Mouse (Mus musculus): ENCODE measurements at regions not wholly inside any gene's neighbourhood (a gene's known extent, or its start where the extent isn't known, plus 50 kb on each side); places are given as distances from the start of the nearest gene placed in this dataset.

DNA sequence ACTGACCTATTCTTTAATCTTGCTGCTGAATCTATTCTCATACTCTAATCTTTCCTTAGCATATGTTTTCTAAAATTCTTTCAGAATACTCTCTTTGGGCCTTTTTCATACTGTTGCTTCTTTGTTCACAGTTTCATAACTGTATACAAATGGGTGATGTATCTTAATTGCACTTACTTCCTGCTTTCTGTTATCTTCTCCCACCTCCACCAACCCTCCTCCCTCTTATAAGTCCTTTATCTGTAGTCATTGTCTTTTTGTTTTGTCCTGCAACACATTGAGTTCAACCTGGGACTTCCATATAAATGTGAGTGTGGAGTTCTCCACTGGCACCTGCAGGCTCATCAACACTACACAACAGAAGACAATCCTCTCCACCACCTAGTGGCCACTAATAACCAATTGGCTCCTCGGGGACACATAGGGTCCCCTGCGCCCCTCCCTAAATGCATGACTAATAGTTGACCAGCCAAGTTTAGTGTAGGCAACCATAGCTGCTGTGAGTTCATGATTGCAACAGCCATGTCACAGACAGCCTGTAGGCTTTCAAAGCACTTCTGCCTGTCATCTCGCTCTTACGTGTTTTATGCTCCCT, 337.2 kb downstream of the Klf5 start:
- no peak for DNase-seq (ENCODE audit: low read depth, low spot score)
- Histone ChIP-seq H3K27me3 (ENCODE audit: control insufficient read depth, insufficient read depth, low read length, poor library complexity, severe bottlenecking) (no peaks in the 10 kb centered on the region), H3K36me3 (ENCODE audit: control insufficient read depth, insufficient read depth, low read length, poor library complexity, severe bottlenecking) (no peaks in the 10 kb centered on the region)

DNA sequence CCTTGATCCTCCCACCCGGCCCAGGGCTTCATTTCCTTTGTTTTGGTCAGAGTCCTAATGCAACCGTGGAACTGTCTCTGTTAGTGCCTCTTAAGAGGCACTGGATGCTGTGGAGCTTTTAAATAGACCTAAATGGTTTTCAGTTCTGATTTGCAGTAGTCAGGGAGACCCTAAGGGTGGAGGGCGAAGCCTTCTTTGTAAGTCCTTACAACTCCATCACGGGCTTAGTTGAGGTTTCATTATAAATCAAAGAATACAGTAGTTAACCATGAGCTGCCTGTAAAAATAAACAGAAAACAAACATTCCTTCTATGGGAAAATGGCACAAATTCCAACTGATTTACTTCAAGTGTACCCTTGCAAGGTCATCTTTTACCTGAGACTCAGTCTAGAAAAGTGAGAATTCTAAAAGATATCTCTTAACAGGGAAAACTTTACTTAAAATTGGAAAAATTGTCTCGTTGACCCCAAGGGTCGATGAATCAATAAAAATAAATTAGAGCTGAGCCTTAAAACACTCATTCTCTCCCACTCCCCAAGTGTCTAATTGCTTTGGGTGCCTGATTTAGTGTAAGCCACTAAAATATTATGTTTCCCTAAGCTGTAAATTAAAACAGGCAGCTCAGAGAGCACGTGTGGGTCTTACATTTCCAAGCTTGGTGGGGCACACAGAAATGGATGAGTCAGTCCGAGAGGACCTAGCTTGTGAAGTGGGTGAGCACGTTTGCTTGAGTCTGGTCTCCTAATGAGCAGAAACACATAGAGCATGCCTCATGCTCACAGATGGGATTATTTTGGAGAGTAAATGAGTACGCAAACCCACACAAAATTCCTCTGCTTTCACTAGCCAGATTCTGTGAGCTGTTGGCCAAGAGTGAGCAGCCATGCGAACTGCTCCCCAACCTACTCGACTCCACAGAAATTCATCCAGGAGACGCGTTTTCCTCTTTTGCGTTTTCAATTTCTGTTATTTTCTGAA, 343.3 kb downstream of the Klf5 start:
- no peaks in the 10 kb centered on the region for H3K36me3 ChIP-seq (ENCODE audit: control insufficient read depth, insufficient read depth, low read length, poor library complexity, severe bottlenecking)
- H3K27me3 ChIP-seq (ENCODE audit: control insufficient read depth, insufficient read depth, low read length, poor library complexity, severe bottlenecking), result no peaks in the 10 kb centered on the region
- no peak for DNase-seq (ENCODE audit: low read depth, low spot score)

DNA sequence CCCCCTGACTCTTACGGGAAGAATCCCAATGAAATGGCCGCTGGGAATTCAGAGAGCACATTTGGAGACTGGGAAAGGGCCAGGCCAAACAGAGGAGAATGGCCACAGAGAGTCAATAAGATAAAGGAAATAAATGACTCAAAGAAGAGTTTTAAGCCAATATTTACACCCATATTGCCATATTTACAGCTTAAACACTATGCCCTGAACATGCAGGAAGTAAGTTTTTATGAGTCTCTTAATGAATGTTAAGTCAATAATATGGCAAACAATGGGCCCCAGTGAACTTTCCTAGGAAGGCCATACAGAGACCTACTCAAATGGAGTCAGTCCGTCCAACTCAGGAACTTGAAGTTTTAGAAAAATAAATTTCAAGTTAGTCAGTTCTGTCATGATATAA, 347.8 kb downstream of the Klf5 start:
- no peaks in the 10 kb centered on the region for H3K27me3 ChIP-seq (ENCODE audit: control insufficient read depth, insufficient read depth, low read length, poor library complexity, severe bottlenecking)
- DNase-seq (ENCODE audit: low read depth, low spot score), result no peak
- H3K36me3 ChIP-seq (ENCODE audit: control insufficient read depth, insufficient read depth, low read length, poor library complexity, severe bottlenecking), result no peaks in the 10 kb centered on the region

DNA sequence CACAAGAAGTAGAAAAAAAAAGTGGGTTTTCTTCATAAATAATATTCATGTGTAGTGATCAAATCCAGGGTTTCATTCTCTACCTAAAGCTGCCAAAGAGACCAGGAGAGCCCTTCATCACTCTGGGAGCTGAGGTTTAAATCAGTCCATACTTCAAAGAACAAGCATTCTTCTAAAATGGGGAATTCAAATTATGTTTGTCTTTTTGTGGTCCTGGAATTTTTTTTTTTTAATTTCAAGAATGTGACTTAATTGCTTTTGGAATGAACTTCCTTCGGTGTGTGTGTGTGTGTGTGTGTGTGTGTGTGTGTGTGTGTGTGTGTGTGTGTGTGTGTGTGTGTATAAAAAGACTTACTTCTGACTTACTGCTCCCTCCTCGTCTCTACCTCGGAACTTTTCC, 375.9 kb downstream of the Klf5 start:
- H3K36me3 ChIP-seq (ENCODE audit: control insufficient read depth, insufficient read depth, low read length, poor library complexity, severe bottlenecking), result no peaks in the 10 kb centered on the region
- no peak for DNase-seq (ENCODE audit: low read depth, low spot score)
- no peaks in the 10 kb centered on the region for H3K27me3 ChIP-seq (ENCODE audit: control insufficient read depth, insufficient read depth, low read length, poor library complexity, severe bottlenecking)

DNA sequence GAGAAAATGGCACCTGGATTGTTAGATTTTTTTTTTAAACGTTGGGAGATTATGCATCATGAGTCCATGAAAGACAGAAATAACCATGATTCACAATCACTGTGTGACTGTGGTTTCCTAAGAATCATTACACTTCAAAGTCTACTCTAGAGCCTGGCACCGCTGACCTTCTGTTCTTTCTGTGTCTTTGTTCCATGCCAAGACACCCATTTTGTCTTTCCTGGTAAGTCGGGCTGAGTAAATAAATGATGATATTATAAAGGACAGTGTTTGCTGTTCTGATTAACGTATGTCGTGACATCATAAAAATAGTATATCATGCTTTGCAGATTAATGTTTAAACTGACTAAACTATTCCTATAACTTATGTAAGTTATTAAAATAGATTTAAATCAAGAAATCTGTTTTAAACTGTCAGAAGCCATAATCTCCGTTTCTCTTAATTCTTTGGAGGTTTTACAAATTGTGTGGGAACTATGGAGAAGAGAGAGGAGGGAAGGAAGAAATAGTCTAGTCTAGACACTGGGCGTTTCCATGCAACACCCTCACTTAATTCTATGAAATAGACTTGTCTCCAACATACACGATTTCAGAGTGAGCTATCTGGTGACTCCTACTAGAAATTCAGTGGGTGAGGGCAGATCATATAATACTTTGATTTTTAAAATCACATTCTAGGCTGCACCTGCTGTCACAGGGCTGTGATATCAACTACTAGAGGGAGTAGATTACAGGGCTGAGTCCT, 388.7 kb downstream of the Klf5 start:
- no peak for DNase-seq (ENCODE audit: low read depth, low spot score)
- Histone ChIP-seq H3K27me3 (ENCODE audit: control insufficient read depth, insufficient read depth, low read length, poor library complexity, severe bottlenecking) (no peaks in the 10 kb centered on the region), H3K36me3 (ENCODE audit: control insufficient read depth, insufficient read depth, low read length, poor library complexity, severe bottlenecking) (no peaks in the 10 kb centered on the region)

DNA sequence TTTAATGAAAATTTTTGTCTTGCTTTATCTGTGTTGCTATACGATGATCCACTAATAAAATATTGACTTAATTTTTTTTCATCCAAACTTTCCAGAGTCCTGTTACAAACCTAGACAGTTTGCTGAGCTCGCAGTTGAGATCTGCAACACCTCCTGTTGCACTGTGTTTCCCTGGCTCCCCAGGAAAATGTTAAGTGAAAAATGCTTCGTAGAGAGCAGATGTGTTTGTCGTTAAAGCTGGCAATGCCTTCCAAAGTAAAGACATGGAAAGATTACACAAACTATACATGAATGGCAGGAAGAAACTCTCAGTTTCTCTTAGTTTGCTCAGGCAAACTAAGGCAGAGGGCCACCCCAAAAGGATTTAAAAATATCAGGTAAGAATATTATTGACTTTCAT, 389.9 kb downstream of the Klf5 start:
- DNase-seq (ENCODE audit: low read depth, low spot score), result no peak
- Histone ChIP-seq H3K36me3 (ENCODE audit: control insufficient read depth, insufficient read depth, low read length, poor library complexity, severe bottlenecking) (no peaks in the 10 kb centered on the region), H3K27me3 (ENCODE audit: control insufficient read depth, insufficient read depth, low read length, poor library complexity, severe bottlenecking) (no peaks in the 10 kb centered on the region)

DNA sequence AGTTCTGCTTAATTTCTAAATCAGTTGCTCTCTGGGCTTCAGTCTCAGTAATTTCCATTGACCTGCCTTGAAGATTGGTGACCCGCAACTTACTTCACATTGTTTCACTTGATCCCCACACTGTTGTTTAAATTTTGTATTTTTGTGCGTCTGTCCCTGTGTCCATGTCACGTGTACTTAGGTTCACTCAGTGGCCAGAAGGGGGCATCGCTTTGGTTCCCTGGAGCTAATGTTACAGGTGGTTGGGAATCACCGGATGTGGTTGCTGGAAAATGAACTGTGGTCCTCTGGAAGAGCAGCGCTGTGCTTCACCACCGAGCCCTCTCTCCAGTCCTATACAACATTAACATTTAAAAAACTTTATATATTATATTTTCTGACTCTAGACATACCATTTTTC, 397.8 kb downstream of the Klf5 start:
- no peak for DNase-seq (ENCODE audit: low read depth, low spot score)
- no peaks in the 10 kb centered on the region for H3K27me3 ChIP-seq (ENCODE audit: control insufficient read depth, insufficient read depth, low read length, poor library complexity, severe bottlenecking)
- H3K36me3 ChIP-seq (ENCODE audit: control insufficient read depth, insufficient read depth, low read length, poor library complexity, severe bottlenecking), result no peaks in the 10 kb centered on the region

DNA sequence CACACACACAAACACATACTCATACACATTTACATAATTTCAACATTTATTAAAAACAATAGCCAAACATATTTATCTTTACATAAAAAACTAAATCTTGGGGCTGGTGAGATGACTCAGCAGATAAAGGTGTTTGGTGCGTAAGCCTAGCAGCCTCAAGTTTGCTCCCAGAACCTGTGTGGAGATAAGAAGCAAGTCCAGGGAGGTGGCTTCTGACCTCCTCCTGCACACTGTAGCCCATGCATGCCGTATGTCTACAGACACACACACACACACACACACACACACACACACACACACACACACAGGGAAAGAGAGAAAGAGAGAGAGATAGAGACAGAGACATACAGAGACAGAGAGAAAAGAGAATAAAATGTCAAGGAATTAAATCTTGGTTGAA, 401.1 kb downstream of the Klf5 start:
- H3K36me3 ChIP-seq (ENCODE audit: control insufficient read depth, insufficient read depth, low read length, poor library complexity, severe bottlenecking), result no peaks in the 10 kb centered on the region
- no peaks in the 10 kb centered on the region for H3K27me3 ChIP-seq (ENCODE audit: control insufficient read depth, insufficient read depth, low read length, poor library complexity, severe bottlenecking)
- no peak for DNase-seq (ENCODE audit: low read depth, low spot score)

DNA sequence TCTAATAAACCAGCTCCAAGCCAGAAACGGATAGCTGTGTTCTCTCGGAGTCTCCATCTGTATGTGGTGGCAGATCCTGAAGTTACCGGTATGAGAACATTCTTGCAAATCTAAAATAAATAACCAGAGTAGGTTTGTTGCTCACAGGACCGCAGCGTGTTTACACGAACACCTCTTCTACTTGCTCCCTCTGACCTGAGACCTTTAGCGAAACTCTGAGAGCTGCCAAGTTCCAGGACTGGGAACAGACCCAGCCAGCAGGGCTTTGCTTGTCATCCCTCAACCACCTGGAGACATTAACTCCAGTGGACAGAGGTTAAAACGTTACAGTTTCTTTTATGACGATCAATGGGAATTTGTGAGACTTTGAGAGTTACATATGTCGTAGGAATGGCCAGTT, 407.5 kb downstream of the Klf5 start:
- no peaks in the 10 kb centered on the region for H3K27me3 ChIP-seq (ENCODE audit: control insufficient read depth, insufficient read depth, low read length, poor library complexity, severe bottlenecking)
- no peaks in the 10 kb centered on the region; the same call in 1 of the 2 replicates for H3K36me3 ChIP-seq (ENCODE audit: control insufficient read depth, insufficient read depth, low read length, poor library complexity, severe bottlenecking)
- DNase-seq (ENCODE audit: low read depth, low spot score), result no peak

DNA sequence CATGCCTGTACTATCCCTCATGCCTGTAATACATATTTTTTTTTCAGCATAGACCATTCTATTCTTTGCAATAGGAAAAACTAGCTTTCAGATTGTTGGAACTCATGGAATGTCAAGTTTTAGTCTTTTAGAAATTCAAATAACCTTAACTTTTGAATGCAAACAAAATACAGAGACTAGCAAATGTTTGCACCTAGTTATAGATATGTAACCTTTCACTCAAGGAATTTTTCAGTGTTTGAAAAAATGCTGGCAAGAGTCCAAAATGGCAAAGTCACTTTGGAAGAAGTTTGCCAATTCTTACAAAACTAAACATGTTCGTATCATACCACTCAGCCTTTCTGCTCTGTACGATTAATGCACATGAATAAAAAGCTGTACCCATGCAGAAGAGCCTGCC, 409.6 kb downstream of the Klf5 start:
- H3K36me3 ChIP-seq (ENCODE audit: control insufficient read depth, insufficient read depth, low read length, poor library complexity, severe bottlenecking), result no peaks in the 10 kb centered on the region; the same call in 1 of the 2 replicates
- DNase-seq (ENCODE audit: low read depth, low spot score), result no peak
- no peaks in the 10 kb centered on the region for H3K27me3 ChIP-seq (ENCODE audit: control insufficient read depth, insufficient read depth, low read length, poor library complexity, severe bottlenecking)

DNA sequence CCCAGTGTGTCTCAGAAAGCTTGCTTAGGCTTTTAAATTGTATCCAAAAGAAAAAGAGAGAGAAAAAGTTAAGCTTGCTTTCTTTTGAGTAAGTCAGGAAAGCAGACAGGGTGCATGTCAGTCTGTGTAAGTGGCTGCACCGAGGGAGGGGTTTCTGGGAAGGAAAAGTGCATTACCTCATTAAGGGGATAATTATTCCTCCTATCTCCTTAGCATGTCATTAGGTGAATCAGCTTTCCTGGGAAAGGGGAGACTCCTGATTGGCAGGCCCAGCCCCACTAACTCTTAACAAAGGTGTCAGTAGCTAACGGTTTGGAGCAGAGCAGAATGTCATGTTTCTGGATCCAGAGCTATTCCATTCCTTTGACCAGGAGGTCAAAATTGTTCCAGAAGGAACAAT, 411.3 kb downstream of the Klf5 start:
- DNase-seq (ENCODE audit: low read depth, low spot score), result no peak
- no peaks in the 10 kb centered on the region for H3K27me3 ChIP-seq (ENCODE audit: control insufficient read depth, insufficient read depth, low read length, poor library complexity, severe bottlenecking)
- no peaks in the 10 kb centered on the region; the same call in 1 of the 2 replicates for H3K36me3 ChIP-seq (ENCODE audit: control insufficient read depth, insufficient read depth, low read length, poor library complexity, severe bottlenecking)

DNA sequence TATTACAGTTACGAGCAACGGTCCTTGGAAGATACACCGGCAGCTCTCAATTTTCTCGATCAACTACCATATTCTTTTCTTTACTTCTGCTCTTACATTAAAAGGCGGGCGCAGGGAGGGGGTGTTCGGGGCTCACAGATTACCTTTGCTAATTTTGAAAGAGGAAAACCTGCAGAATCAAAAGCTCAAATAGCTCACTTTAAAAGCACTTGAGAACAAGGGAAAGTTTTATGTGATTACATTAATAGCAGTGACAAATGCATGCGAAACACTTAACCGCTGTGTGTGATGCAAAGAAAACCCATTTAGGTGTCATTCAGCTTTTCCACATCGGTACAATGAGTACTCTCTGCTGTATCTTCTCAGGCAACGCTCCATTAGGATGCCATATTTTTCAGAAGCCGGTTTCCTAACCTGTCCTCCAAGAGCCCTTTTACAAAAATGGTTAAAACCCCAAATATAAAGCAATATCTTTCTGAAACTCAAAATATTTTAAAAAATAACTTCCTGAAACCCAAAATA, 412.2 kb downstream of the Klf5 start:
- no peaks in the 10 kb centered on the region; the same call in 1 of the 2 replicates for H3K36me3 ChIP-seq (ENCODE audit: control insufficient read depth, insufficient read depth, low read length, poor library complexity, severe bottlenecking)
- no peak for DNase-seq (ENCODE audit: low read depth, low spot score)
- H3K27me3 ChIP-seq (ENCODE audit: control insufficient read depth, insufficient read depth, low read length, poor library complexity, severe bottlenecking), result no peaks in the 10 kb centered on the region

DNA sequence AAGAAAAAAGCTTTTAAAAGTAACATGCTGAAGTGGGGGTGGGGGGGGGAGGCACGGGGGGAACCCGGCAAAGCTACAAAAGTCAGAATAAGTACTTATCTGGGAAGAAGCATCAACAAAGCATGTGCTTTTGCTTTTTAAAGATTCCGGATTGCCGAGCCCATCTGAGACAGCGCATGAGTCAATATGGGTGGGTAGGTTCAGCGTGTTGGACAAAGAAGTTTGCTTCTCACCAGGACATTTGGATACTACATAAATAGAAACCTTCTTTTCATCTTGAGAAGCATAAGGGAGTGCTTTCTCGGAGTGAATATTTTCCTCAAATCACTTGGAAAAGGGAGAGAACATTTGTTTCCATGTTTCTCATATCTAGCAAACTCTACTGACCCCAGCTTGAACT, 414.1 kb downstream of the Klf5 start:
- Histone ChIP-seq H3K27me3 (ENCODE audit: control insufficient read depth, insufficient read depth, low read length, poor library complexity, severe bottlenecking) (no peaks in the 10 kb centered on the region), H3K36me3 (ENCODE audit: control insufficient read depth, insufficient read depth, low read length, poor library complexity, severe bottlenecking) (no peaks in the 10 kb centered on the region; the same call in 1 of the 2 replicates)
- no peak for DNase-seq (ENCODE audit: low read depth, low spot score)

DNA sequence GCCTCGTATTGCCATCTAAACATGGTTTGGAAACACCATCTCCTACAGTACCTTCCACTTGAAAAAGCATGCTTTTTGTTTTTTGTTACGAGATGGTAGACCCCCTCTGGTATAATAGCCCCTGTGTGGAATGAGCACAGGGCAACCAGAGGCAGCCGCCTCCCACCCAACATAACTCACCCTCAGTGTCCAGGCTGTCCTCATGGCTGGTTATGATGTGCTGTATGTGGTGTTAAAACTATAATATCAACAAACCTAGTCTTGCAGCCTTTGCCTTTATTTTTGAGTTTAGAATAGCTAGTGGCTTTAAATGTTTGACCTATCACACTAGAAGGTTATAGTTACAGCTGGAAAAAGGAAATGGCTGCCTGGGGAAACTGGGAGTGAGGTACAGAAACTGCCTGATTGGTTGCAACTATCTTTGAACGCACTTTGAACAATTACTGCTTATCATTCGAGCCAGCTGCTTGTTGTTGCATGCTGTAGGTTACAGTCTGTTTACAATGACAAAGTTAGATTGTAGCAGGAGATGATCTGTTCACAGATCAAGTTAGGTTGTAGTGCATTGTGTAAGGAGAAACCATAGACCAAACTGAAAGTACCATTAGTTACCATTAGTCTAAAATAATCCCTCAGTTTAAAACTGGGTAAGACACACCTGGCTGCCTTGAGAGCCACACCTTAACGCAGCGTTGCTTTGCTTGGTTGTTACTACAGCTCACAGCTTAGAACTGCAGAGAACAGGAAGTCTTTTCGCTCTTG, 414.8 kb downstream of the Klf5 start:
- H3K36me3 ChIP-seq (ENCODE audit: control insufficient read depth, insufficient read depth, low read length, poor library complexity, severe bottlenecking), result no peaks in the 10 kb centered on the region; the same call in 1 of the 2 replicates
- no peaks in the 10 kb centered on the region for H3K27me3 ChIP-seq (ENCODE audit: control insufficient read depth, insufficient read depth, low read length, poor library complexity, severe bottlenecking)
- no peak for DNase-seq (ENCODE audit: low read depth, low spot score)

Measured in splenic B cell, adult 2 months (primary cell).